Mouse (Mus musculus): ENCODE measurements around the gene Acacb. TPM values are rescaled to one million over a fixed set of nuclear protein-coding genes. Genes with fewer than 3 reads are reported as not detected.
A peak's percentile ranks its signal among the peaks of the same experiment; 100 is the strongest.

The Acacb gene
- total RNA-seq, 2 experiments from 2014 or later = 0.10 to 1.7 TPM

- no peak for ATAC-seq (replicated peaks; ENCODE audit: poor library complexity, severe bottlenecking)
Observed at GRCm38 (mm10) chr5:114173877-114174581, 27.7 kb downstream of the Acacb start.

- 0 out of 2 replicates have a peak, but pooled peaks have one; percentile 12 for ATAC-seq (replicated peaks; ENCODE audit: poor library complexity, severe bottlenecking)
Observed at GRCm38 (mm10) chr5:114174639-114175038, 28.3 kb downstream of the Acacb start.

GRCm38 (mm10) chr5:114175596-114176171 lies 29.3 kb downstream of the Acacb start:
- peak; percentile 98 for ATAC-seq (replicated peaks; ENCODE audit: poor library complexity, severe bottlenecking)

- ATAC-seq (replicated peaks; ENCODE audit: poor library complexity, severe bottlenecking) = no peak
Observed at GRCm38 (mm10) chr5:114176548-114177400, 30.4 kb downstream of the Acacb start.

GRCm38 (mm10) chr5:114177966-114178719 lies 31.8 kb downstream of the Acacb start:
- no peak for ATAC-seq (replicated peaks; ENCODE audit: poor library complexity, severe bottlenecking)

GRCm38 (mm10) chr5:114179541-114179940 lies 33.2 kb downstream of the Acacb start:
- ATAC-seq (replicated peaks; ENCODE audit: poor library complexity, severe bottlenecking) = no peak

GRCm38 (mm10) chr5:114183493-114183892 lies 37.2 kb downstream of the Acacb start:
- no peak for ATAC-seq (replicated peaks; ENCODE audit: poor library complexity, severe bottlenecking)

- no peak for ATAC-seq (replicated peaks; ENCODE audit: poor library complexity, severe bottlenecking)
Observed at GRCm38 (mm10) chr5:114187108-114187507, 40.8 kb downstream of the Acacb start.

GRCm38 (mm10) chr5:114188900-114189464 lies 42.6 kb downstream of the Acacb start:
- no peak for ATAC-seq (replicated peaks; ENCODE audit: poor library complexity, severe bottlenecking)

GRCm38 (mm10) chr5:114194161-114194560 lies 47.8 kb downstream of the Acacb start:
- no peak for ATAC-seq (replicated peaks; ENCODE audit: poor library complexity, severe bottlenecking)

GRCm38 (mm10) chr5:114199116-114199777 lies 52.9 kb downstream of the Acacb start:
- ATAC-seq (replicated peaks; ENCODE audit: poor library complexity, severe bottlenecking) = peak; percentile 70

GRCm38 (mm10) chr5:114206158-114206557 lies 59.8 kb downstream of the Acacb start:
- no peak for ATAC-seq (replicated peaks; ENCODE audit: poor library complexity, severe bottlenecking)

GRCm38 (mm10) chr5:114213183-114213582 lies 66.8 kb downstream of the Acacb start:
- peak; percentile 78 for ATAC-seq (replicated peaks; ENCODE audit: poor library complexity, severe bottlenecking)

GRCm38 (mm10) chr5:114218771-114219170 lies 72.4 kb downstream of the Acacb start:
- no peak for ATAC-seq (replicated peaks; ENCODE audit: poor library complexity, severe bottlenecking)

GRCm38 (mm10) chr5:114226051-114226450 lies 79.7 kb downstream of the Acacb start:
- ATAC-seq (replicated peaks; ENCODE audit: poor library complexity, severe bottlenecking) = no peak

GRCm38 (mm10) chr5:114228901-114229300 lies 82.6 kb downstream of the Acacb start:
- ATAC-seq (replicated peaks; ENCODE audit: poor library complexity, severe bottlenecking) = no peak

- peak; percentile 70 for ATAC-seq (replicated peaks; ENCODE audit: poor library complexity, severe bottlenecking)
Observed at GRCm38 (mm10) chr5:114238924-114239323, 92.6 kb downstream of the Acacb start.

GRCm38 (mm10) chr5:114239737-114240136 lies 93.4 kb downstream of the Acacb start:
- peak; percentile 87 for ATAC-seq (replicated peaks; ENCODE audit: poor library complexity, severe bottlenecking)

- no peak for ATAC-seq (replicated peaks; ENCODE audit: poor library complexity, severe bottlenecking)
Observed at GRCm38 (mm10) chr5:114246465-114246864, 100.1 kb downstream of the Acacb start.
